Mouse (Mus musculus) lung, embryonic 14.5 days (tissue): ENCODE data around the gene Stk19. TPM values are rescaled to one million over a fixed set of nuclear protein-coding genes. Genes with fewer than 3 reads are reported as not detected.
"Not testable (repeated sequence)": the region's sequence is repeated elsewhere in the genome, so short reads cannot be mapped to it uniquely, and the experiment has no call there.

ENCODE experiments used
- ATAC-seq: fragments of 200-750 bp; cut with Nextera tagmentation; 2 replicates; pipeline ENCODE4 v1.8.0; 2017; ENCODE audit warnings: mild to moderate bottlenecking, moderate TSS enrichment, moderate library complexity; ENCODE audit not compliant: insufficient read depth
- DNase-seq: peaks from one replicate; pipeline ENCODE4 v3.0.0-alpha.2; 2015
- H3K27ac ChIP-seq: fragments of 300-500 bp; sonication (generic); 2 replicates; pipeline ENCODE4 v1.5.1; 2014; ENCODE audit warnings: low read depth, mild to moderate bottlenecking, moderate library complexity
- H3K27me3 ChIP-seq: fragments of 300-500 bp; sonication (generic); 2 replicates; pipeline ENCODE4 v1.6.1; 2014; ENCODE audit warnings: low read length, control low read depth; ENCODE audit not compliant: insufficient read depth
- H3K36me3 ChIP-seq: fragments of 300-500 bp; sonication (generic); 2 replicates; pipeline ENCODE4 v1.6.1; 2014; ENCODE audit warnings: control low read depth; ENCODE audit not compliant: insufficient read depth
- H3K4me1 ChIP-seq: fragments of 300-500 bp; sonication (generic); 2 replicates; pipeline ENCODE4 v1.6.1; 2014; ENCODE audit warnings: antibody characterized with exemption, control low read depth; ENCODE audit not compliant: insufficient read depth
- H3K4me2 ChIP-seq: fragments of 300-500 bp; sonication (generic); 2 replicates; pipeline ENCODE4 v1.6.1; 2014; ENCODE audit warnings: mild to moderate bottlenecking
- H3K4me3 ChIP-seq: fragments of 300-500 bp; sonication (generic); 2 replicates; pipeline ENCODE4 v1.5.1; 2014; ENCODE audit warnings: low read depth, low read length
- H3K9ac ChIP-seq: fragments of 300-500 bp; sonication (generic); 2 replicates; pipeline ENCODE4 v1.6.1; 2014
- H3K9me3 ChIP-seq: fragments of 300-500 bp; sonication (generic); 2 replicates; pipeline ENCODE4 v1.6.1; 2016; ENCODE audit warnings: low read depth, low read length, control low read depth
- CTCF ChIP-seq: IDR thresholded peaks from 2 replicates; pipeline ENCODE4 v1.5.1; 2016; ENCODE audit warnings: antibody characterized with exemption, low read depth
- WGBS: fragments of 180-500 bp; shearing (Covaris S2); extraction: QIAGEN DNeasy Blood & Tissue Kit; methylation state at CpG from one replicate; pipeline ENCODE4 v1.1.7; 2014; 5-methylcytosine and 5-hydroxymethylcytosine counted together
- polyA plus RNA-seq: library from polyadenylated mRNA; unstranded; fragments of >200 nt; fragmentation: Nextera tagmentation; extraction: Ambion mirVana; gene quantifications from 2 replicates; pipeline ENCODE4 v1.2.1, GENCODE M21; 2014

The Stk19 gene
- polyA plus RNA-seq, 1 experiment from 2014 or later = 25.0 TPM

GRCm38 (mm10) chr17:34840736-34841307 lies 4.1 kb upstream of the Stk19 start:
- Histone ChIP-seq H3K4me2 (no peak overlapping the region), H3K36me3 (peaks cover 66% of the 10 kb centered on the region), H3K27me3 (no peaks in the 10 kb centered on the region), H3K9me3 (no peaks in the 10 kb centered on the region), H3K27ac (no peak overlapping the region), H3K4me1 (no peaks in the 10 kb centered on the region), H3K4me3 (no peak overlapping the region), H3K9ac (no peak overlapping the region)
- ATAC-seq = no peak
- 78% methylated on average over 6 of the region's 6 CpGs for WGBS
- no peak for TF ChIP-seq CTCF
- DNase-seq = no peak

GRCm38 (mm10) chr17:34838785-34839184 lies 2.0 kb upstream of the Stk19 start:
- H3K9ac ChIP-seq = no peak overlapping the region
- H3K9me3 ChIP-seq = no peaks in the 10 kb centered on the region
- H3K27ac ChIP-seq = no peak overlapping the region
- no peak for TF ChIP-seq CTCF
- ATAC-seq = no peak
- WGBS = 86% methylated on average over 7 of the region's 7 CpGs
- no peaks in the 10 kb centered on the region for H3K4me1 ChIP-seq
- peaks cover 55% of the 10 kb centered on the region for H3K36me3 ChIP-seq
- DNase-seq = no peak
- H3K4me2 ChIP-seq = no peak overlapping the region
- no peak overlapping the region for H3K4me3 ChIP-seq
- H3K27me3 ChIP-seq = no peaks in the 10 kb centered on the region

- H3K36me3 ChIP-seq = peaks cover 46% of the 10 kb centered on the region
- H3K4me3 ChIP-seq = peak overlapping the region; percentile 78
- peak overlapping the region; percentile 90 for H3K4me2 ChIP-seq
- H3K27ac ChIP-seq = peak overlapping the region; percentile 61; the same call in 1 of the 2 replicates
- H3K4me1 ChIP-seq = no peaks in the 10 kb centered on the region
- WGBS = 33% methylated on average over 43 of the region's 43 CpGs
- H3K9me3 ChIP-seq = no peaks in the 10 kb centered on the region
- peak overlapping the region; percentile 66 for H3K9ac ChIP-seq
- DNase-seq (no peak), ATAC-seq (peak; percentile 13)
- TF ChIP-seq CTCF = no peak
- H3K27me3 ChIP-seq = no peaks in the 10 kb centered on the region
Measured at GRCm38 (mm10) chr17:34837464-34838324, 949 bp upstream of the Stk19 start.

GRCm38 (mm10) chr17:34836155-34836855 lies 440 bp downstream of the Stk19 start:
- peaks cover 38% of the 10 kb centered on the region for H3K36me3 ChIP-seq
- H3K4me3 ChIP-seq = peak overlapping the region; percentile 78
- H3K4me1 ChIP-seq = no peaks in the 10 kb centered on the region
- 4% methylated on average over 39 of the region's 48 CpGs for WGBS
- peak overlapping the region; percentile 48; the same call in 1 of the 2 replicates for H3K27ac ChIP-seq
- TF ChIP-seq CTCF = no peak
- H3K9me3 ChIP-seq = no peaks in the 10 kb centered on the region
- no peaks in the 10 kb centered on the region for H3K27me3 ChIP-seq
- DNase-seq (no peak), ATAC-seq (peak; percentile 85)
- peak overlapping the region; percentile 90 for H3K4me2 ChIP-seq
- H3K9ac ChIP-seq = peak overlapping the region; percentile 66

GRCm38 (mm10) chr17:34830776-34831175 lies 6.0 kb downstream of the Stk19 start:
- WGBS = 83% methylated on average over 1 of the region's 1 CpGs
- H3K36me3 ChIP-seq = peaks cover 39% of the 10 kb centered on the region
- H3K4me1 ChIP-seq, DNase-seq, H3K4me3 ChIP-seq, H3K9me3 ChIP-seq, H3K27ac ChIP-seq, ATAC-seq, H3K4me2 ChIP-seq, H3K27me3 ChIP-seq, H3K9ac ChIP-seq: not testable (repeated sequence)

GRCm38 (mm10) chr17:34814818-34815370 lies 21.9 kb downstream of the Stk19 start:
- ATAC-seq (no peak), DNase-seq (no peak)
- no peak for TF ChIP-seq CTCF
- Histone ChIP-seq H3K4me3 (no peak overlapping the region), H3K4me1 (no peaks in the 10 kb centered on the region), H3K36me3 (no peaks in the 10 kb centered on the region), H3K27ac (no peak overlapping the region), H3K9me3 (no peaks in the 10 kb centered on the region), H3K4me2 (no peak overlapping the region), H3K9ac (no peak overlapping the region), H3K27me3 (no peaks in the 10 kb centered on the region)
- 77% methylated on average over 7 of the region's 7 CpGs for WGBS

GRCm38 (mm10) chr17:34813747-34814146 lies 23.0 kb downstream of the Stk19 start:
- H3K4me1 ChIP-seq, ATAC-seq, H3K36me3 ChIP-seq, H3K27me3 ChIP-seq, H3K9ac ChIP-seq, H3K4me3 ChIP-seq, H3K27ac ChIP-seq, H3K9me3 ChIP-seq, H3K4me2 ChIP-seq: not testable (repeated sequence)
- peak; percentile 71 for TF ChIP-seq CTCF
- DNase-seq = peak; percentile 41
- WGBS = 62% methylated on average over 12 of the region's 12 CpGs
